In genomic region chr15:98971111-98971510, GRCm38 (mm10) we compare ENCODE assay signal across 11 mouse cellular contexts. TPM values are rescaled to one million over a fixed set of nuclear protein-coding genes. Genes with fewer than 3 reads are reported as not detected.
DNase-seq lines count a peak whose midpoint lies in the region; ATAC-seq lines count a peak whose summit lies in the region.
"Had no signal": no experiment of that assay in that cellular context is flagged by ENCODE, and none has a peak within 500 bp of the region (broad histone marks: within the 10 kb centered on the region; RNA-seq: fewer than 3 reads in every experiment).

No protein-coding gene starts in this region.

- WGBS in forebrain, embryonic 13.5 days, result 2% methylated on average over 4 of the region's 4 CpGs
- WGBS in midbrain, embryonic 12.5 days, result 8% methylated on average over 4 of the region's 4 CpGs
- 35% methylated on average over 4 of the region's 4 CpGs for WGBS in intestine, embryonic 16.5 days

- H3K9me3 ChIP-seq in forebrain, embryonic 13.5 days (replicated peaks), result no peaks in the 10 kb centered on the region
- H3K9me3 ChIP-seq in midbrain, embryonic 12.5 days, result no peaks in the 10 kb centered on the region
- no peaks in the 10 kb centered on the region for H3K9me3 ChIP-seq in intestine, embryonic 16.5 days (ENCODE audit: control insufficient read depth, low read length)

- peaks cover 51% of the 10 kb centered on the region for H3K4me1 ChIP-seq in forebrain, embryonic 13.5 days
- H3K4me1 ChIP-seq in midbrain, embryonic 12.5 days, result peaks cover 44% of the 10 kb centered on the region
- peaks cover 13% of the 10 kb centered on the region for H3K4me1 ChIP-seq in intestine, embryonic 16.5 days (ENCODE audit: control insufficient read depth, insufficient read depth, low read length)

- H3K27me3 ChIP-seq in forebrain, embryonic 13.5 days, result no peaks in the 10 kb centered on the region
- H3K27me3 ChIP-seq in midbrain, embryonic 12.5 days, result no peaks in the 10 kb centered on the region
- no peaks in the 10 kb centered on the region for H3K27me3 ChIP-seq in intestine, embryonic 16.5 days (replicated peaks; ENCODE audit: control insufficient read depth, insufficient read depth, low read length)

- ATAC-seq in forebrain, embryonic 13.5 days, result peak; percentile 62
- peak; percentile 38 for ATAC-seq in midbrain, embryonic 12.5 days (ENCODE audit: low FRiP score, low read depth)
- ATAC-seq in intestine, embryonic 16.5 days, result no peak

- H3K36me3 ChIP-seq in forebrain, embryonic 13.5 days (ENCODE audit: poor library complexity, severe bottlenecking), result no peaks in the 10 kb centered on the region
- H3K36me3 ChIP-seq in midbrain, embryonic 12.5 days, result no peaks in the 10 kb centered on the region
- no peaks in the 10 kb centered on the region for H3K36me3 ChIP-seq in intestine, embryonic 16.5 days (ENCODE audit: control insufficient read depth, insufficient read depth, low read length)

- H3K4me2 ChIP-seq in forebrain, embryonic 13.5 days, result peak overlapping the region; percentile 51
- peak overlapping the region; percentile 46 for H3K4me2 ChIP-seq in midbrain, embryonic 12.5 days (replicated peaks)
- no peak overlapping the region for H3K4me2 ChIP-seq in intestine, embryonic 16.5 days (ENCODE audit: low read depth, low read length)

- peak overlapping the region; percentile 18 for H3K4me3 ChIP-seq in forebrain, embryonic 13.5 days
- H3K4me3 ChIP-seq in midbrain, embryonic 12.5 days, result peak overlapping the region; percentile 10; the same call in 1 of the 2 replicates
- H3K4me3 ChIP-seq in intestine, embryonic 16.5 days (ENCODE audit: low read length), result no peak overlapping the region

- peak; percentile 76 to 84 for DNase-seq in frontal cortex, adult 2 months (ENCODE audit: extremely low spot score in 1 of 2, low spot score in 1 of 2)
- no peak for DNase-seq in frontal cortex, postnatal 14 days (ENCODE audit: low spot score in 2 of 2)
- DNase-seq in MN1 (ENCODE audit: low spot score), result peak; percentile 84
- DNase-seq in B cell, adult 2 months, result no peak
- DNase-seq in thymus, postnatal 25 days, result no peak
- DNase-seq: adrenal gland, postnatal 10 days; kidney, adult 8-10 months had no signal

- H3K9ac ChIP-seq in forebrain, embryonic 13.5 days, result peak overlapping the region; percentile 58
- peak overlapping the region; percentile 59 for H3K9ac ChIP-seq in midbrain, embryonic 12.5 days (replicated peaks)
- H3K9ac ChIP-seq in intestine, embryonic 16.5 days (ENCODE audit: low read depth, low read length), result no peak overlapping the region
- H3K9ac ChIP-seq: liver, embryonic 14.5 days had no signal

- H3K27ac ChIP-seq in forebrain, embryonic 13.5 days, result peak overlapping the region; percentile 99
- peak overlapping the region; percentile 99 for H3K27ac ChIP-seq in midbrain, embryonic 12.5 days (replicated peaks)
- no peak overlapping the region for H3K27ac ChIP-seq in intestine, embryonic 16.5 days (ENCODE audit: low read length)
- H3K27ac ChIP-seq: liver, embryonic 14.5 days had no signal

RNA-seq across cellular contexts. Expression of gene Tuba1a, which starts 17.6 kb away (rescaled TPM):
- polyA plus RNA-seq in frontal cortex, adult 2 months (2012; rRNA removed), result 1,817 and 1,854 TPM in 2 replicates
- polyA plus RNA-seq in forebrain, embryonic 13.5 days (2015; fragmentation: Nextera tagmentation; extraction: Ambion mirVana), result 10,586 and 11,102 TPM in 2 replicates
- polyA plus RNA-seq in midbrain, embryonic 12.5 days (2016; fragmentation: Nextera tagmentation; extraction: Ambion mirVana), result 9,394 and 9,642 TPM in 2 replicates
- 816 and 895 TPM in 2 replicates for polyA plus RNA-seq in intestine, embryonic 16.5 days (2015; fragmentation: Nextera tagmentation; extraction: Ambion mirVana)

RNA-seq across cellular contexts. Expression of gene Gm49450, which starts 17.8 kb away (rescaled TPM):
- 0.17 and 3.5 TPM in 2 replicates for polyA plus RNA-seq in frontal cortex, adult 2 months (2012; rRNA removed)
- not detected in 2 replicates for polyA plus RNA-seq in forebrain, embryonic 13.5 days (2015; fragmentation: Nextera tagmentation; extraction: Ambion mirVana)
- polyA plus RNA-seq in midbrain, embryonic 12.5 days (2016; fragmentation: Nextera tagmentation; extraction: Ambion mirVana), result not detected in 2 replicates
- polyA plus RNA-seq in intestine, embryonic 16.5 days (2015; fragmentation: Nextera tagmentation; extraction: Ambion mirVana), result not detected in 2 replicates

RNA-seq across cellular contexts. Expression of gene Tuba1b, which starts 36.7 kb away (rescaled TPM):
- polyA plus RNA-seq in frontal cortex, adult 2 months (2012; rRNA removed), result 1,157 and 1,186 TPM in 2 replicates
- polyA plus RNA-seq in forebrain, embryonic 13.5 days (2015; fragmentation: Nextera tagmentation; extraction: Ambion mirVana), result 1,607 and 1,715 TPM in 2 replicates
- 1,566 and 1,635 TPM in 2 replicates for polyA plus RNA-seq in midbrain, embryonic 12.5 days (2016; fragmentation: Nextera tagmentation; extraction: Ambion mirVana)
- polyA plus RNA-seq in intestine, embryonic 16.5 days (2015; fragmentation: Nextera tagmentation; extraction: Ambion mirVana), result 1,159 and 1,322 TPM in 2 replicates

RNA-seq across cellular contexts. Expression of gene Lmbr1l, which starts 53.1 kb away (rescaled TPM):
- polyA plus RNA-seq in frontal cortex, adult 2 months (2012; rRNA removed), result 30.5 and 33.6 TPM in 2 replicates
- 39.8 and 47.1 TPM in 2 replicates for polyA plus RNA-seq in forebrain, embryonic 13.5 days (2015; fragmentation: Nextera tagmentation; extraction: Ambion mirVana)
- polyA plus RNA-seq in midbrain, embryonic 12.5 days (2016; fragmentation: Nextera tagmentation; extraction: Ambion mirVana), result 37.1 and 40.7 TPM in 2 replicates
- polyA plus RNA-seq in intestine, embryonic 16.5 days (2015; fragmentation: Nextera tagmentation; extraction: Ambion mirVana), result 20.4 and 23.6 TPM in 2 replicates

RNA-seq across cellular contexts. Expression of gene Tuba1c, which starts 58.6 kb away (rescaled TPM):
- 5.8 and 10.6 TPM in 2 replicates for polyA plus RNA-seq in frontal cortex, adult 2 months (2012; rRNA removed)
- polyA plus RNA-seq in forebrain, embryonic 13.5 days (2015; fragmentation: Nextera tagmentation; extraction: Ambion mirVana), result 97.6 and 102 TPM in 2 replicates
- 73.7 and 79.3 TPM in 2 replicates for polyA plus RNA-seq in midbrain, embryonic 12.5 days (2016; fragmentation: Nextera tagmentation; extraction: Ambion mirVana)
- polyA plus RNA-seq in intestine, embryonic 16.5 days (2015; fragmentation: Nextera tagmentation; extraction: Ambion mirVana), result 295 and 311 TPM in 2 replicates

Comparison
In these comparisons a context has a peak if more than half of its experiments do, and no peak if none do; other contexts are left out.
1. DNase-seq: peak in frontal cortex, adult 2 months (2 of 2) and MN1 (single experiment); none in frontal cortex, postnatal 14 days (0 of 2), B cell, adult 2 months (0 of 2) and thymus, postnatal 25 days (single experiment).